In genomic region chr9:40685801-40686420, GRCm38 (mm10) we compare ENCODE assay signal across 9 mouse cellular contexts. TPM values are rescaled to one million over a fixed set of nuclear protein-coding genes. Genes with fewer than 3 reads are reported as not detected.
DNase-seq lines count a peak whose midpoint lies in the region; TF ChIP-seq lines count a peak whose summit lies in the region.
"Had no signal": no experiment of that assay in that cellular context is flagged by ENCODE, and none has a peak within 500 bp of the region (broad histone marks: within the 10 kb centered on the region; RNA-seq: fewer than 3 reads in every experiment).

Clmp (plus strand) TSS chr9:40685962.

- H3K9me3 ChIP-seq in ES-E14 (ENCODE audit: control insufficient read depth, insufficient read depth, low read depth, low read length) = no peaks in the 10 kb centered on the region
- H3K9me3 ChIP-seq in heart, embryonic 10.5 days = no peaks in the 10 kb centered on the region
- H3K9me3 ChIP-seq in midbrain, embryonic 10.5 days (replicated peaks) = no peaks in the 10 kb centered on the region

- TF ChIP-seq EP300 in heart, adult 2 months (IDR thresholded peaks at IDR 0.05; ENCODE audit: insufficient read depth, low read depth, low read length) = no peak

- DNase-seq in heart, adult 2 months = peak; percentile 27 to 56
- no peak for DNase-seq in heart, adult 8-10 months (ENCODE audit: low spot score)
- DNase-seq in ES-E14 (ENCODE audit: low read depth, low spot score) = no peak
- peak; percentile 55 to 58 for DNase-seq in cerebellum, postnatal 36 days
- no peak for DNase-seq in heart, embryonic 10.5 days (ENCODE audit: low spot score)
- no peak for DNase-seq in layer of hippocampus, postnatal 14 days (ENCODE audit: low spot score in 2 of 2)
- DNase-seq in midbrain, embryonic 10.5 days (ENCODE audit: low spot score) = peak; percentile 65
- no peak for DNase-seq in spleen, postnatal 14 days (ENCODE audit: low spot score in 2 of 2)

- intact Hi-C loops in heart, adult 2 months (cut with DNase I) = no loop called here

- peak within 1 kb of the TSS; percentile 46 for H3K4me3 ChIP-seq in heart, adult 2 months
- peak within 1 kb of the TSS; percentile 65 to 71 for H3K4me3 ChIP-seq in ES-E14 (ENCODE audit: insufficient read depth in 1 of 2, low read depth in 1 of 2, low read length in 2 of 2, poor library complexity in 1 of 2, severe bottlenecking in 1 of 2)
- peak within 1 kb of the TSS; percentile 80 for H3K4me3 ChIP-seq in heart, embryonic 10.5 days
- H3K4me3 ChIP-seq in midbrain, embryonic 10.5 days = peak within 1 kb of the TSS; percentile 71

- H3K27ac ChIP-seq in heart, adult 2 months = peak within 1 kb of the TSS; percentile 55
- no peak within 1 kb of the TSS for H3K27ac ChIP-seq in ES-E14 (ENCODE audit: insufficient read depth, low read depth, low read length, poor library complexity, severe bottlenecking)
- peak within 1 kb of the TSS; percentile 90 for H3K27ac ChIP-seq in heart, embryonic 10.5 days
- peak within 1 kb of the TSS; percentile 91 for H3K27ac ChIP-seq in midbrain, embryonic 10.5 days (replicated peaks)

- H3K79me2 ChIP-seq in heart, adult 2 months (replicated peaks; ENCODE audit: control insufficient read depth, insufficient read depth, low read length) = no peaks in the 10 kb centered on the region

- peak within 1 kb of the TSS; percentile 59 for H3K9ac ChIP-seq in heart, adult 2 months (ENCODE audit: low read depth, low read length)
- H3K9ac ChIP-seq in ES-E14 (ENCODE audit: insufficient read depth, low read depth, low read length, poor library complexity, severe bottlenecking) = peak within 1 kb of the TSS; percentile 1

- H3K4me1 ChIP-seq in heart, adult 2 months (ENCODE audit: control insufficient read depth, insufficient read depth, low read length) = no peaks in the 10 kb centered on the region; the same call in 1 of the 2 replicates
- H3K4me1 ChIP-seq in ES-E14 (ENCODE audit: control insufficient read depth in 2 of 2, insufficient read depth in 2 of 2, low read length in 2 of 2, poor library complexity in 1 of 2) = no peaks in the 10 kb centered on the region
- peaks cover 20% of the 10 kb centered on the region for H3K4me1 ChIP-seq in heart, embryonic 10.5 days
- H3K4me1 ChIP-seq in midbrain, embryonic 10.5 days = peaks cover 28% of the 10 kb centered on the region

- TF ChIP-seq POLR2A in heart, adult 2 months (IDR thresholded peaks at IDR 0.05; ENCODE audit: insufficient read depth, low read depth, low read length) = no peak

- peaks cover 10% of the 10 kb centered on the region for H3K27me3 ChIP-seq in heart, adult 2 months (ENCODE audit: control insufficient read depth, insufficient read depth, low read length)
- H3K27me3 ChIP-seq in heart, embryonic 10.5 days (ENCODE audit: insufficient read depth, poor library complexity, severe bottlenecking) = peaks cover 35% of the 10 kb centered on the region
- peaks cover 49% of the 10 kb centered on the region for H3K27me3 ChIP-seq in midbrain, embryonic 10.5 days (ENCODE audit: low read depth, poor library complexity, severe bottlenecking)

- no peak for TF ChIP-seq CTCF in heart, adult 2 months (IDR thresholded peaks at IDR 0.05)

- in situ Hi-C loops in ES-E14 (cut with MboI; ENCODE audit: low sequenced_read_pairs in 2 of 2, unreplicated experiment in 2 of 2) = no loop called here

- 1% methylated on average over 53 of the region's 53 CpGs for WGBS in heart, adult 2 months
- under 1% methylated on average over 53 of the region's 53 CpGs for WGBS in heart, embryonic 10.5 days
- under 1% methylated on average over 50 of the region's 53 CpGs for WGBS in midbrain, embryonic 10.5 days

- H3K36me3 ChIP-seq in heart, adult 2 months (ENCODE audit: control insufficient read depth, insufficient read depth, low read length) = no peaks in the 10 kb centered on the region
- H3K36me3 ChIP-seq in ES-E14 (ENCODE audit: control insufficient read depth, insufficient read depth, low read length, poor library complexity, severe bottlenecking) = no peaks in the 10 kb centered on the region
- no peaks in the 10 kb centered on the region for H3K36me3 ChIP-seq in heart, embryonic 10.5 days
- no peaks in the 10 kb centered on the region for H3K36me3 ChIP-seq in midbrain, embryonic 10.5 days

TF ChIP-seq in ES-E14, 5 proteins besides CTCF, POLR2A, EP300 and RAD21:
- TF ChIP-seq CHD2 (IDR thresholded peaks at IDR 0.05; ENCODE audit: low read depth, low read length) = no peak
- TF ChIP-seq ZNF384 (IDR thresholded peaks at IDR 0.05; ENCODE audit: low read depth, low read length) = no peak
- TF ChIP-seq HCFC1 (IDR thresholded peaks at IDR 0.05; ENCODE audit: borderline replicate concordance, insufficient read depth, low read length) = no peak
- TF ChIP-seq ZC3H11A (IDR thresholded peaks at IDR 0.05; ENCODE audit: borderline replicate concordance, low read depth, low read length) = no peak
- TF ChIP-seq MAFK (IDR thresholded peaks at IDR 0.05; ENCODE audit: insufficient read depth, low read depth, low read length) = no peak

RNA-seq across cellular contexts. Expression of gene Clmp, which starts in this region (rescaled TPM):
- 1 to 10 TPM; 4.4 to 5.5 TPM for total RNA-seq in heart, adult 2 months (2021)
- polyA plus RNA-seq in heart, adult 2 months (2012; rRNA removed) = 2.8 and 3.1 TPM in 2 replicates
- total RNA-seq in heart, adult 8-10 months (2022) = 1 to 10 TPM; 3.3 to 4.4 (median 4.0) TPM
- total RNA-seq in ES-E14 (2012; rRNA removed) = 1.7 and 2.3 TPM in 2 replicates
- 6.2 and 18.4 TPM in 2 replicates for polyA plus RNA-seq in heart, embryonic 10.5 days (2016; fragmentation: Nextera tagmentation; extraction: Ambion mirVana)
- total RNA-seq in layer of hippocampus, postnatal 14 days (2021) = 10 to 100 TPM; 36.1 to 39.2 TPM
- polyA plus RNA-seq in midbrain, embryonic 10.5 days (2016; fragmentation: Nextera tagmentation; extraction: Ambion mirVana) = 14.7 and 21.0 TPM in 2 replicates
- total RNA-seq: MEL had no signal

Comparison
In these comparisons a context has a peak if more than half of its experiments do, and no peak if none do; other contexts are left out.
1. RNA of gene Clmp (total RNA-seq): 36.1 to 39.2 TPM in layer of hippocampus, postnatal 14 days; 4.4 to 5.5 TPM in heart, adult 2 months, 3.3 to 4.4 TPM in heart, adult 8-10 months and 1.7 to 2.3 TPM in ES-E14; every median in the first group is over 4 times any median in the second.
2. DNase-seq: peak in heart, adult 2 months (2 of 2), cerebellum, postnatal 36 days (2 of 2) and midbrain, embryonic 10.5 days (single experiment); none in heart, adult 8-10 months (single experiment), ES-E14 (single experiment), heart, embryonic 10.5 days (single experiment), layer of hippocampus, postnatal 14 days (0 of 2) and spleen, postnatal 14 days (0 of 2).
3. Peak in every context shown above with its lines, with median percentiles within 50 percentile points of each other: H3K4me3 ChIP-seq.